Mouse (Mus musculus): ENCODE measurements around the gene Podxl. TPM values are rescaled to one million over a fixed set of nuclear protein-coding genes. Genes with fewer than 3 reads are reported as not detected.
"Not testable (repeated sequence)": the region's sequence is repeated elsewhere in the genome, so short reads cannot be mapped to it uniquely, and the experiment has no call there.

The Podxl gene
- polyA plus RNA-seq, 1 experiment from 2014 or later = 9.2 TPM

- no peak for ATAC-seq (ENCODE audit: insufficient number of reproducible peaks, insufficient read depth, low FRiP score, low TSS enrichment)
- Histone ChIP-seq H3K4me3 (peak overlapping the region; percentile 59; the same call in 1 of the 2 replicates), H3K36me3 (no peaks in the 10 kb centered on the region), H3K27me3 (peaks cover 76% of the 10 kb centered on the region), H3K4me1 (peaks cover 23% of the 10 kb centered on the region; the same call in 1 of the 2 replicates), H3K9me3 (no peaks in the 10 kb centered on the region), H3K9ac (no peak overlapping the region), H3K4me2 (replicated peaks) (peak overlapping the region; percentile 92), H3K27ac (no peak overlapping the region)
- WGBS = 2% methylated on average over 17 of the region's 17 CpGs
These were observed 1.2 kb upstream of the Podxl start for GRCm38 (mm10) chr6:31564901-31565391.

GRCm38 (mm10) chr6:31564182-31564531, 376 bp upstream of the Podxl start:
- Histone ChIP-seq H3K27ac (no peak overlapping the region), H3K36me3 (no peaks in the 10 kb centered on the region), H3K4me3 (peak overlapping the region; percentile 59), H3K9ac (peak overlapping the region; percentile 40; the same call in 1 of the 2 replicates), H3K9me3 (no peaks in the 10 kb centered on the region), H3K4me1 (peaks cover 25% of the 10 kb centered on the region; the same call in 1 of the 2 replicates), H3K27me3 (peaks cover 73% of the 10 kb centered on the region), H3K4me2 (replicated peaks) (peak overlapping the region; percentile 92)
- WGBS = 0% methylated on average over 18 of the region's 18 CpGs
- ATAC-seq (ENCODE audit: insufficient number of reproducible peaks, insufficient read depth, low FRiP score, low TSS enrichment) = no peak

DNA sequence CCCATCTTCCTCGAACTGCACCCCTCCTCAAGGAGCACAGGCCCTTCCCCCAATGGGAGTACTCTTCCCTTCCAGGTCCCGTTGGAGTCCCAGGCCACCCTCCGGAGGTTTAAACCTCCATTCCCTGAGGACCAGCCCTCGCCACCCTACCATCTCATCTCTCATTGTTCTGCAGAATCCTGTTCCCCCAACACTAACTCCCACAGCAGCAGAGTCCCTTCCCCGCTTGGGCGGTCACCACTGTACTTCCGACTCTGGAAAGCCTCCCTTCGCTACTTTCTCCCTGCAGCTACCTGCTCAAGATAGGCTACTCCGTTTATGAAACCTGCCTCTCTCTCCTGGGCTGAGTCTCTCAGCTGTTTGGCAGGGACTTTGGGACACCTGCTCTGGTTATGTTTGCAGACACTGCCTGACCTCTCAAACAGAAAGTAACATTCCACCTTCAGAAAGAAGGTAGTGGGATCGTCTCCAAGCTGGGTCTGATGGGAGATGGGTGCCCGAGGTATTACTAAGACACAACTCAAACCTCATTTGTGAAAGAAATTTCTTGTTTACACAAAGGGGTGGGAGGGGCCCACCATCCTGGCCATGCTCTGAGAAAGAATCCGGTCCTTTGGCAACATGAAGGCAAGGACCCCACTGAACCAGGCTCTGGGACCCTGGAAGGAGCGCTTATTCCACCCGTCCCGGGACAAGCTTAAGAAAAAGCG, 1.3 kb downstream of the Podxl start:
- no peaks in the 10 kb centered on the region for H3K36me3 ChIP-seq
- 5% methylated on average over 16 of the region's 16 CpGs for WGBS
- ATAC-seq (ENCODE audit: insufficient number of reproducible peaks, insufficient read depth, low FRiP score, low TSS enrichment) = no peak
- peak overlapping the region; percentile 49; the same call in 1 of the 2 replicates for H3K9ac ChIP-seq
- peak overlapping the region; percentile 92 for H3K4me2 ChIP-seq (replicated peaks)
- H3K27ac ChIP-seq = no peak overlapping the region
- peaks cover 22% of the 10 kb centered on the region; the same call in 1 of the 2 replicates for H3K4me1 ChIP-seq
- peaks cover 70% of the 10 kb centered on the region for H3K27me3 ChIP-seq
- H3K4me3 ChIP-seq = peak overlapping the region; percentile 59
- H3K9me3 ChIP-seq = no peaks in the 10 kb centered on the region

GRCm38 (mm10) chr6:31561948-31562347, 1.8 kb downstream of the Podxl start:
- 44% methylated on average over 3 of the region's 3 CpGs for WGBS
- peak overlapping the region; percentile 92 for H3K4me2 ChIP-seq (replicated peaks)
- H3K27ac ChIP-seq; H3K9me3 ChIP-seq; H3K9ac ChIP-seq; ATAC-seq (ENCODE audit: insufficient number of reproducible peaks, insufficient read depth, low FRiP score, low TSS enrichment); H3K36me3 ChIP-seq: not testable (repeated sequence)
- peaks cover 22% of the 10 kb centered on the region; the same call in 1 of the 2 replicates for H3K4me1 ChIP-seq
- H3K27me3 ChIP-seq = peaks cover 64% of the 10 kb centered on the region
- H3K4me3 ChIP-seq = peak overlapping the region; percentile 59; the same call in 1 of the 2 replicates

GRCm38 (mm10) chr6:31560138-31560959, 3.4 kb downstream of the Podxl start:
- H3K4me1 ChIP-seq = peaks cover 22% of the 10 kb centered on the region; the same call in 1 of the 2 replicates
- no peaks in the 10 kb centered on the region for H3K9me3 ChIP-seq
- H3K9ac ChIP-seq = no peak overlapping the region
- no peak overlapping the region; the same call in 1 of the 2 replicates for H3K4me2 ChIP-seq (replicated peaks)
- H3K4me3 ChIP-seq = no peak overlapping the region
- no peaks in the 10 kb centered on the region for H3K36me3 ChIP-seq
- no peak overlapping the region for H3K27ac ChIP-seq
- no peak for ATAC-seq (ENCODE audit: insufficient number of reproducible peaks, insufficient read depth, low FRiP score, low TSS enrichment)
- H3K27me3 ChIP-seq = peaks cover 55% of the 10 kb centered on the region
- WGBS = 9% methylated on average over 13 of the region's 13 CpGs

DNA sequence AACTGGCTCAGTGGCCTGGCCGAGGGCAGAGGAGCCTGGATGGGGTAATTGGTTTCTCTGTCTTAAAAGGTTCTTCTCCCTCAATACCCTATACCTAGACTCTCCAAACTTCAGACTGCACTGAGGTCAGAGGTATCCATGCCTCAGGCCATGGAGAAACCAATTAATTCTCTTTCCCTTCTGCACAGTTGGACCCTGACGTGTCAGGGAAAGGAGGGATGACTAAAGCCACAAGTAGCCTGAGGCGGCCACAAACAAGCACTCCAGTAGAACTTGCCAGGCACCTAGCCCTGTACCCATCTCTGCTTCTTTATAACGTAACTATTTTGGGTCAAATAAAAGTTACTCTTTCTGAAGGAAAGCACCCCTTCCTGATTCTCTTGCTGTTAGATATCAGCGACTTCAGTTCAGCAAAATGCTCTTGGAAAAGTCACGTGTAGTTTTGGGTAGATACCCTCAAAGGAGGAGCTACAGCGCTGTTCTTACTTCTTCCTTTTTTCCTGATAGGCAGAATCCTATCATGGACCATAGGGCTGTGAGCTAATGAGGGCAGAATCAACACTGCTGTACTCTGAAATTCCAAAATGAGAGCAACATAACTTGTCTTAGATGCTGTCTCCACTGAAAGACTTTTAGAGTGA, 7.2 kb downstream of the Podxl start:
- 78% methylated on average over 7 of the region's 7 CpGs for WGBS

DNA sequence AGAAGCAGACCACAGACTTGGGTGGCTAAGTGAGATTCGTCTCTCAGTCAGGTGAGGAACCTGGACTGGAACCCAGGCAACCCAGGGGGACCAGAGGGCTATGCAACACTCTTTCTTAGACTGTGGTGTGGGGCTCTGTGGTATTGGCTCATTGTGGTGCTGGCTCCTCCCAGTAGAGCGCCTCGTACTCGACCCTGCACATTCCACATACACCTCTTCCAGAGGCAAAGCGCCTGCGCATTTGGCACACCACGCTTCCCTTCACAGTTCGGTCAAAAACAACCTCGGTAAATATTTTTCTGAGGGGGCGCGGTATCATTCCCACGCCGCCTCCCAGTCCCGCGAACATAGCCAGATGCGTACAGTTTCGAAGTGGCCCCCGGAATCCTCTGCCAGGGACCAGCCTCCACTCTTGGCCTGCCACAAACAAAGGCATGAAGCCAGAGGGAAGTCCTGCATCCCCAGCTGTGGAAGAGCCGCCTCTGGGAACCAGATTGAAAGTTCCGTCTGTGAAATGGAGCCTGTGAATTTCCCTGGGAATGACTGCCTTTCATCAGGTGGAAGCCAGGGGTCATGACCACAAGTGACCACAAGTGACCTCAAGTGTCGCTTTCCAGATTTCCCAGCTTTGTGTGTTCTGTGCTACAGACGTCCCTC, 12.8 kb downstream of the Podxl start:
- Histone ChIP-seq H3K36me3 (no peaks in the 10 kb centered on the region), H3K4me3 (no peak overlapping the region), H3K9me3 (no peaks in the 10 kb centered on the region), H3K9ac (no peak overlapping the region), H3K4me1 (peaks cover 6% of the 10 kb centered on the region; the same call in 1 of the 2 replicates), H3K27me3 (no peaks in the 10 kb centered on the region; the same call in 1 of the 2 replicates), H3K4me2 (replicated peaks) (no peak overlapping the region), H3K27ac (no peak overlapping the region)
- no peak for ATAC-seq (ENCODE audit: insufficient number of reproducible peaks, insufficient read depth, low FRiP score, low TSS enrichment)
- 60% methylated on average over 22 of the region's 22 CpGs for WGBS

More for the DNA sequence above, 7.2 kb downstream of the Podxl start:
- Histone ChIP-seq H3K4me2 (replicated peaks) (no peak overlapping the region), H3K4me3 (no peak overlapping the region), H3K9me3 (no peaks in the 10 kb centered on the region), H3K4me1 (0 out of 2 replicates have a peak, but pooled peaks cover 6% of the 10 kb centered on the region), H3K9ac (no peak overlapping the region), H3K27me3 (peaks cover 26% of the 10 kb centered on the region), H3K27ac (no peak overlapping the region), H3K36me3 (no peaks in the 10 kb centered on the region)
- ATAC-seq (ENCODE audit: insufficient number of reproducible peaks, insufficient read depth, low FRiP score, low TSS enrichment) = no peak

- WGBS = 65% methylated on average over 5 of the region's 5 CpGs
- no peak overlapping the region for H3K4me3 ChIP-seq
- H3K9ac ChIP-seq = no peak overlapping the region
- peaks cover 6% of the 10 kb centered on the region; the same call in 1 of the 2 replicates for H3K4me1 ChIP-seq
- no peak for ATAC-seq (ENCODE audit: insufficient number of reproducible peaks, insufficient read depth, low FRiP score, low TSS enrichment)
- no peak overlapping the region for H3K4me2 ChIP-seq (replicated peaks)
- no peaks in the 10 kb centered on the region for H3K36me3 ChIP-seq
- no peak overlapping the region for H3K27ac ChIP-seq
- no peaks in the 10 kb centered on the region for H3K27me3 ChIP-seq
- H3K9me3 ChIP-seq = no peaks in the 10 kb centered on the region
These were observed 14.3 kb downstream of the Podxl start for GRCm38 (mm10) chr6:31549361-31550051.

GRCm38 (mm10) chr6:31544318-31544717, 19.5 kb downstream of the Podxl start:
- Histone ChIP-seq H3K4me3 (no peak overlapping the region), H3K36me3 (no peaks in the 10 kb centered on the region), H3K27me3 (no peaks in the 10 kb centered on the region), H3K9me3 (no peaks in the 10 kb centered on the region), H3K27ac (no peak overlapping the region), H3K9ac (no peak overlapping the region), H3K4me2 (replicated peaks) (no peak overlapping the region), H3K4me1 (no peaks in the 10 kb centered on the region)
- ATAC-seq (ENCODE audit: insufficient number of reproducible peaks, insufficient read depth, low FRiP score, low TSS enrichment) = no peak
- 62% methylated on average over 4 of the region's 4 CpGs for WGBS

GRCm38 (mm10) chr6:31540018-31540417, 23.8 kb downstream of the Podxl start:
- 88% methylated on average over 6 of the region's 6 CpGs for WGBS
- ATAC-seq (ENCODE audit: insufficient number of reproducible peaks, insufficient read depth, low FRiP score, low TSS enrichment) = no peak
- H3K4me1 ChIP-seq = no peaks in the 10 kb centered on the region
- H3K4me3 ChIP-seq = no peak overlapping the region
- no peaks in the 10 kb centered on the region for H3K9me3 ChIP-seq
- no peak overlapping the region for H3K27ac ChIP-seq
- H3K27me3 ChIP-seq = no peaks in the 10 kb centered on the region
- H3K4me2 ChIP-seq (replicated peaks) = no peak overlapping the region
- no peaks in the 10 kb centered on the region for H3K36me3 ChIP-seq
- no peak overlapping the region for H3K9ac ChIP-seq
